Mouse (Mus musculus): ENCODE data around the gene Gm49325.

DNA sequence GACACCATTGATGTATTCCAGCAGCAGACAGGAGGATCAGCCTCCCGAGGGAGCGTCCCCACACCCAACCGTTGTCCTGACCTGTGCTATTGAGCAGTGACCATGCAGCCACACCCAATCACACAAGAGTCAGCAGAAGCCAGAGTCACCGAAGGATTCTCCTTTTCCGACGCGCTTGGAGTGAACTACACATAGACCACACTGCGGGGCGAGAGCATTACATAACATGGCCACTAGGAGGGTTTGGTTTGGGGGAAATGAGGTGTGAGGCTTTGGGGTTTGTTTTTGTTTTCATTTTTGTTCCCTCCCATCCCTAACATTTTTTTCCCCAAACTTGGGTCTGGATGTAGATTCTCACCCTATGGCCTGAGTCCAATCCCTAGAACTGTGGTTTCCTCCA, 10.2 kb downstream of the Gm49325 start:
- TF ChIP-seq MAX (IDR thresholded peaks at IDR 0.05; ENCODE audit: low read depth) = no peak
- no peak for TF ChIP-seq TCF12 (IDR thresholded peaks at IDR 0.05; ENCODE audit: insufficient read depth, poor library complexity, severe bottlenecking)
- TF ChIP-seq CEBPB (IDR thresholded peaks at IDR 0.05; ENCODE audit: insufficient read depth, poor library complexity, severe bottlenecking) = no peak
- TF ChIP-seq MYOD1 (IDR thresholded peaks at IDR 0.05; ENCODE audit: control insufficient read depth in 1 of 3, insufficient read length in 2 of 3, low read depth in 2 of 3) = no peak
